Mouse (Mus musculus): ENCODE measurements around the gene Krtap5-2. TPM values are rescaled to one million over a fixed set of nuclear protein-coding genes. Genes with fewer than 3 reads are reported as not detected.
"Not testable (repeated sequence)": the region's sequence is repeated elsewhere in the genome, so short reads cannot be mapped to it uniquely, and the experiment has no call there.

Krtap5-2 gene
- total RNA-seq, 1 experiment from 2014 or later = not detected

DNA sequence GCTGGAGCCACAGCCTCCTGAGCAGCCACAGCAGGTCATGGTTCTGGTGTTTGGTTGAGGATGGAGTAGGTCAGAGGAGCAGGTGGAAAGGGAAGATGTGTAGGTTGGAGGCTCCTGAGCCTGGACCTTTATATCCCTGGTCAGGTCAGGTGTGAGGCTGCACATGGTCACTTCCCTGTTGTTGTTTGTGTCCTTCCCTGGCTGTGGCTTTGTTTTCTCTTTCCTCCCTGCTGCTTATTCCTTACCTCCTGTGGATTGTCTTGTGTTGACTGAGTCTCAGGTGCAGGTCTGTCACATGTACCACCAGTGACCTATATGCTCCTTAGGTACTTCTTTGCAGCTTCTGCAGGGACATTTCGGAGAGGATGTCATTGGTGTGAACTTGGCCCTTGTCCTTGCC lies 31.3 kb downstream of the Krtap5-2 start, which contains the start of gene Gm45337:
TSS of gene Gm45337 (minus strand) at position 101 of the 400 bp plus-strand sequence.
- no peak for ATAC-seq (ENCODE audit: extremely low read depth, insufficient number of reproducible peaks, low FRiP score, poor library complexity, severe bottlenecking)

GRCm38 (mm10) chr7:142143506-142144010 lies 32.2 kb downstream of the Krtap5-2 start:
- not testable (repeated sequence) for ATAC-seq (ENCODE audit: extremely low read depth, insufficient number of reproducible peaks, low FRiP score, poor library complexity, severe bottlenecking)

- ATAC-seq (ENCODE audit: extremely low read depth, insufficient number of reproducible peaks, low FRiP score, poor library complexity, severe bottlenecking) = no peak
Measured at GRCm38 (mm10) chr7:142140696-142141095, 35.1 kb downstream of the Krtap5-2 start.

GRCm38 (mm10) chr7:142135934-142136333 lies 39.9 kb downstream of the Krtap5-2 start, which contains the start of gene Gm39115:
Gene Gm39115 (minus strand): TSS chr7:142136034.
- ATAC-seq (ENCODE audit: extremely low read depth, insufficient number of reproducible peaks, low FRiP score, poor library complexity, severe bottlenecking) = not testable (repeated sequence)

DNA sequence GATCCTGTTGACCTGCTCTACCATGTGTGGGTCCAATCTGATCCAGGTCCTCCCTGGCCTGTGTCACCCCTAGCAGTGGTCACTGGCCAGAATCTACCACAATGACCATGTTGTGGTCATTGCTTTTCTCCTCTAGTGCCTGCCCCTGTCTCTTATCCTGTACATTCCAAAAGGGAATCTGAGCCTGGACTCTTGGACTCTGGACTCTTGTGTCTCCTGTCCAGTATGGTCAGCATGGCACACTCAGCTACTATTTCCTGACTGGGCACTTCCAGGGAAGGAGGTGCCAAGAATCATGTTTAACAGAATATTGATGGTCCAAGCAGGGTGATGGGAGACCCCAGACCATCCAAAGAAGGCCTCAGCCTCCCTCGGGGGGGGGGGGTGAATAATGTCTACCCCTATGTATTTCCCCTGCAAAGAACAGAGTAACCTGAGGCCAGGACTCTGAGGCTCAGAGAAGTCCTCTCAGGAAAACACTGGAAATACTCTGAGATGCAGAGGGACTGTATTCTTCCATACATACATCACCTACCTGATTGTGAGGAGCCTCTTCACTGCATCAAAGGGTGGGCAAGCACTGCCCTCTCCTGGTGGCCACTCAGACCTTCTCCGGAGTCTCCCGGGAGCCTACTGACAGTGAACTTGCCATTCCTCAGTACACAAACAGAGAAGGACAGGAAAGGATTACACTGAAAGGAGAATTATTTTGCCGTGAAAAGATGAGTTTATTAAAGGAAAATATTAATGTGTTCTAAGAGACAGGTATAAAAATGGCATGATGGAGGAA lies 41.4 kb downstream of the Krtap5-2 start:
- ATAC-seq (ENCODE audit: extremely low read depth, insufficient number of reproducible peaks, low FRiP score, poor library complexity, severe bottlenecking) = no peak

GRCm38 (mm10) chr7:142128843-142129242 lies 47.0 kb downstream of the Krtap5-2 start:
- no peak for ATAC-seq (ENCODE audit: extremely low read depth, insufficient number of reproducible peaks, low FRiP score, poor library complexity, severe bottlenecking)

Other genes starting within 250 kb of the Krtap5-2 start
- 0.12 and 0.25 TPM in 2 replicates for gene Brsk2, start 226.3 kb downstream of the Krtap5-2 start, total RNA-seq (2017)
- 39.6 and 41.1 TPM in 2 replicates for gene Mob2, start 114.9 kb downstream of the Krtap5-2 start, total RNA-seq (2017)
- not detected in 2 replicates for gene Dusp8, start 80.2 kb downstream of the Krtap5-2 start, total RNA-seq (2017)
- gene Gm45618, start 55.3 kb downstream of the Krtap5-2 start, total RNA-seq (2017) = not detected in 2 replicates
- gene Gm39115, start 40.0 kb downstream of the Krtap5-2 start, total RNA-seq (2017) = not detected in 2 replicates
- gene Gm45337, start 31.4 kb downstream of the Krtap5-2 start, total RNA-seq (2017) = not detected in 2 replicates
- not detected in 2 replicates for gene Gm29735, start 18.9 kb downstream of the Krtap5-2 start, total RNA-seq (2017)
- gene Gm4553, start 10.3 kb downstream of the Krtap5-2 start, total RNA-seq (2017) = not detected in 2 replicates
- not detected in 2 replicates for gene Gm10153, start 14.4 kb upstream of the Krtap5-2 start, total RNA-seq (2017)
- gene Krtap5-3, start 25.4 kb upstream of the Krtap5-2 start, total RNA-seq (2017) = not detected in 2 replicates
- not detected in 2 replicates for gene Gm7579, start 35.9 kb upstream of the Krtap5-2 start, total RNA-seq (2017)
- gene Krtap5-5, start 54.0 kb upstream of the Krtap5-2 start, total RNA-seq (2017) = not detected in 2 replicates
- not detected in 2 replicates for gene Gm40460, start 65.1 kb upstream of the Krtap5-2 start, total RNA-seq (2017)
- gene Gm2431, start 82.3 kb upstream of the Krtap5-2 start, total RNA-seq (2017) = not detected in 2 replicates
- gene Gm4559, start 98.4 kb upstream of the Krtap5-2 start, total RNA-seq (2017) = not detected in 2 replicates
- not detected in 2 replicates for gene Krtap5-1, start 121.1 kb upstream of the Krtap5-2 start, total RNA-seq (2017)
- not detected in 2 replicates for gene Krtap5-4, start 127.5 kb upstream of the Krtap5-2 start, total RNA-seq (2017)
- gene Ifitm10, start 197.7 kb upstream of the Krtap5-2 start, total RNA-seq (2017) = 0.81 and 0.86 TPM in 2 replicates
- gene Gm49369, start 206.7 kb upstream of the Krtap5-2 start, total RNA-seq (2017) = 494 and 495 TPM in 2 replicates
- gene Ctsd, start 212.0 kb upstream of the Krtap5-2 start, total RNA-seq (2017) = 408 and 447 TPM in 2 replicates